Mouse (Mus musculus) forebrain, embryonic 12.5 days (tissue): ENCODE measurements around the gene Nmt1. TPM values are rescaled to one million over a fixed set of nuclear protein-coding genes. Genes with fewer than 3 reads are reported as not detected.

Source experiments
- ATAC-seq: fragments of 200-750 bp; cut with Nextera tagmentation; 2 replicates; pipeline ENCODE4 v1.8.0; 2017; ENCODE audit warnings: moderate TSS enrichment; ENCODE audit not compliant: low FRiP score
- H3K27ac ChIP-seq: fragments of 300-500 bp; sonication (generic); 2 replicates; pipeline ENCODE4 v1.5.1; 2016; ENCODE audit warnings: mild to moderate bottlenecking
- H3K27me3 ChIP-seq: fragments of 300-500 bp; sonication (generic); 2 replicates; pipeline ENCODE4 v1.6.1; 2016; ENCODE audit warnings: mild to moderate bottlenecking
- H3K36me3 ChIP-seq: fragments of 300-500 bp; sonication (generic); replicated peaks from 2 replicates; pipeline ENCODE4 v1.6.1; 2016; ENCODE audit warnings: mild to moderate bottlenecking
- H3K4me1 ChIP-seq: fragments of 300-500 bp; sonication (generic); 2 replicates; pipeline ENCODE4 v1.6.1; 2016
- H3K4me2 ChIP-seq: fragments of 300-500 bp; sonication (generic); 2 replicates; pipeline ENCODE4 v1.6.1; 2016; ENCODE audit warnings: mild to moderate bottlenecking, moderate library complexity
- H3K4me3 ChIP-seq: fragments of 300-500 bp; sonication (generic); replicated peaks from 2 replicates; pipeline ENCODE4 v1.5.1; 2016; ENCODE audit warnings: mild to moderate bottlenecking
- H3K9ac ChIP-seq: fragments of 300-500 bp; sonication (generic); 2 replicates; pipeline ENCODE4 v1.6.1; 2016; ENCODE audit warnings: mild to moderate bottlenecking
- H3K9me3 ChIP-seq: fragments of 300-500 bp; sonication (generic); 2 replicates; pipeline ENCODE4 v1.6.1; 2016
- WGBS: fragments of 180-500 bp; shearing (Covaris S2); methylation state at CpG from one replicate; pipeline ENCODE4 v1.1.7; 2016; 5-methylcytosine and 5-hydroxymethylcytosine counted together
- polyA plus RNA-seq: library from polyadenylated mRNA; unstranded; fragments of >200 nt; fragmentation: Nextera tagmentation; extraction: Ambion mirVana; gene quantifications from 2 replicates; pipeline ENCODE4 v1.2.1, GENCODE M21; 2016

Gene Nmt1
- polyA plus RNA-seq, 1 experiment from 2014 or later, result 56.2 TPM

DNA sequence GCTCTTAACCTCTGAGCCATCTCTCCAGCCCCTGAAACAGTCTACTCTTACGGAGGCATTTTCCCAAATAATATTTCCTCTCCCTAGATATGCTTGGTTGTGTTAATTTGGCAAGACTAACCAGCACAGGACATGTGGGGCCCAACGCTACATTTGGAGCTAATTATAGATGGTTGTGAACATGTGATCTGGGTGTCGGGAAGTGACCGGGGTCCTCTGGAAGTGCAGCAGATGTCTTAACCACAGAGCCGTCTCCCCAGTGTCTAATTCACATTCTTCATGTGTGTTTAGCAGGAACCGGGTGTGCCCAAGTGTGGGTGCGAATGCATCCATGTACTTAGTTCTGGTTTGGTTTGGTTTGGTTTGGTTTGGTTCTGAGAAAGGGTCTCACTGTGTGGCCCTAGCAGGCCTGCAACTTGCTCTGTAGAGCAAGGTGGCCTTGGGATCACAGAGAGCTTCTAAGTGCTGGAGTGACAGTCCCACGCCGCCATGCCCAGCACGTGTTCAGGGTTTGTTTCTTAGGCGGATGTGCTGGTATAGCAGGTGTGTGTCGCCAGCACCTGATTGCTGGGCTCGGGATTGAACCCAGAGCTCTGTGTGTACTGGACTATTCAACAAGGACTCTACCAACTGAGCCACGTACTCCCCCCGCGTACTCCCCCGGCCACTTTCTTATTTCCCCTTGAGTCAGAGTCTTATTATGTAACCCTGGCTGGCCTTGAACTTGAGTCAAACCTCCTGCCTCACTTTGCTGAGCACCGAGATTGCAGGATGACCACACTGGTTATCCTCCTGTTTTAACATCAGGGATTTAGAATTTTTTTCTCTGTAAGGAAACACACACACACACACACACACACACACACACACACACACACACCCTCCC lies 25.4 kb downstream of the Nmt1 start:
- Histone ChIP-seq H3K4me2 (no peak overlapping the region), H3K9ac (no peak overlapping the region), H3K9me3 (no peaks in the 10 kb centered on the region), H3K36me3 (peaks cover 76% of the 10 kb centered on the region), H3K27ac (no peak overlapping the region), H3K27me3 (no peaks in the 10 kb centered on the region), H3K4me3 (no peak overlapping the region), H3K4me1 (no peaks in the 10 kb centered on the region)
- 95% methylated on average over 18 of the region's 18 CpGs for WGBS
- no peak for ATAC-seq

DNA sequence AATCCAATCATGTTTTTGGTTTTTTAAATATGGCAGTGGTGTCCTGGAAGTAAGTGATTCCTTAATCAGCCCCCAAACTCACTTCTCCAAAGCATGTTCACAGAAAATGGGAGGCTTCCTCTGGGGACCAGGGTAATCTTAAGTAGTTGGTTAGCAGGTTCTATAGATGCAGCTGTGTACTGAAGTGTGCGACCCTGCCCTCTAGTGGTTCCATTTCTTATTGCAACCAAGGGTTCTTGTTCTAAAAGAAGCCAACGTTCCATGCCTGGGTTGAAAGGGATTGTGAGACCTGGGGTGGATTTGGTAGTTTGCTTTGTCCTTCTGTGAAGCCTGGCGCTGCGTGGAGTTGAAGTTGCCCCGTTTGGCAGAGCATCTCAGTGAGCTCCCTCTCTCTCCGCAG lies 26.8 kb downstream of the Nmt1 start:
- WGBS, result 48% methylated on average over 6 of the region's 6 CpGs

DNA sequence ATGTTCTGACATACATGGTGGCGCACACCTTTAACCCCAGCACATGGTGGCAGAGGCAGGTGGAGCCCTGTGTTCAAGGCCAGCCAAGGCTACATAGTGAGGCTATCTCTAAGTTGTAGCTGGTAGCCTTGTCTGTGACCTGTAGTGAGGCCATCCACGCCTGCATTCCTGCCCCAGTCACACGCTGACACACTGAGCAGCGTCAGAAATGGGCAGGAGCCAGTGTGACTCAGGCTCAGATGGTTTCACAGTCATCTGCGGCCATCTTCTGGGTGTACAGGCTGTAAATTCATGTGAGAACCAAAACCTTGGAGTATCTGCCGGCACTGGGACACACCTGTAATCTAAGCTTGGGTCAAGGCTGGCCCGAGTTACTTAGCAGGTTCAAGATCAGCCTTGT lies 28.6 kb downstream of the Nmt1 start:
- Histone ChIP-seq H3K4me2 (no peak overlapping the region), H3K9me3 (no peaks in the 10 kb centered on the region), H3K4me3 (no peak overlapping the region), H3K27ac (no peak overlapping the region), H3K36me3 (peaks cover 87% of the 10 kb centered on the region), H3K27me3 (no peaks in the 10 kb centered on the region), H3K4me1 (no peaks in the 10 kb centered on the region), H3K9ac (no peak overlapping the region)
- no peak for ATAC-seq
- 96% methylated on average over 7 of the region's 7 CpGs for WGBS

More for the DNA sequence above, 26.8 kb downstream of the Nmt1 start:
- Histone ChIP-seq H3K4me3 (no peak overlapping the region), H3K27ac (no peak overlapping the region), H3K9ac (no peak overlapping the region), H3K9me3 (no peaks in the 10 kb centered on the region), H3K4me1 (no peaks in the 10 kb centered on the region), H3K36me3 (peaks cover 87% of the 10 kb centered on the region), H3K4me2 (no peak overlapping the region), H3K27me3 (no peaks in the 10 kb centered on the region)
- no peak for ATAC-seq

DNA sequence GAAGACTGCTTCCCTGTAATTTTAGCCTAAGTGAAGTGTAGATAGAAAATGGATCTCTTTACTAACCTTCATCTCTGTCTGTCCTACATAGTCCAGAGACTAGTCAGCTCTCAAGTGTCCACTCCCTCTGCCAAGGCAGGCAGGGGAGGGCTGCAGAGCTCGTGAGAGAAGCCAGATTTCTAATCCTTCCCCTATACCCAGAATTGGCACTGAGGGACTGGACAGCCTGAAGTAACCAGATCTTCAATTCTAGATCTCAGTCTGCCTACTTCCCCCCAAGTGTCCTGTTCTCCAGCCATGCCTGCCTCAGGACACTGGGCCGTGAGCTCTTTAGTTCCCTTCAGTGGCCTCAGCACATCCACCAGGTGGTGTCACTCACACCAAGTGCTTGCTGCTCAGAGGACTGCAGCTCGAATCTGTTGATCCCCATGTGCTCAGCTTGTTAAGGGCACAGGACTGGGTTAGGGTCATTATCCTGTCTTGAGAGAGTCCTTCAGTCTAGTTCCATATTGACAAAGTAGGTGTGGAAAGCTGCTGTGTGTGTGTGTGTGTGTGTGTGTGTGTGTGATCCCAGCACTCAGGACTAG lies 30.6 kb downstream of the Nmt1 start:
- Histone ChIP-seq H3K36me3 (peaks cover 86% of the 10 kb centered on the region), H3K4me2 (no peak overlapping the region), H3K4me1 (no peaks in the 10 kb centered on the region), H3K27me3 (no peaks in the 10 kb centered on the region), H3K27ac (no peak overlapping the region), H3K9ac (no peak overlapping the region), H3K9me3 (no peaks in the 10 kb centered on the region), H3K4me3 (no peak overlapping the region)
- no peak for ATAC-seq
- WGBS, result 78% methylated on average over 3 of the region's 3 CpGs

DNA sequence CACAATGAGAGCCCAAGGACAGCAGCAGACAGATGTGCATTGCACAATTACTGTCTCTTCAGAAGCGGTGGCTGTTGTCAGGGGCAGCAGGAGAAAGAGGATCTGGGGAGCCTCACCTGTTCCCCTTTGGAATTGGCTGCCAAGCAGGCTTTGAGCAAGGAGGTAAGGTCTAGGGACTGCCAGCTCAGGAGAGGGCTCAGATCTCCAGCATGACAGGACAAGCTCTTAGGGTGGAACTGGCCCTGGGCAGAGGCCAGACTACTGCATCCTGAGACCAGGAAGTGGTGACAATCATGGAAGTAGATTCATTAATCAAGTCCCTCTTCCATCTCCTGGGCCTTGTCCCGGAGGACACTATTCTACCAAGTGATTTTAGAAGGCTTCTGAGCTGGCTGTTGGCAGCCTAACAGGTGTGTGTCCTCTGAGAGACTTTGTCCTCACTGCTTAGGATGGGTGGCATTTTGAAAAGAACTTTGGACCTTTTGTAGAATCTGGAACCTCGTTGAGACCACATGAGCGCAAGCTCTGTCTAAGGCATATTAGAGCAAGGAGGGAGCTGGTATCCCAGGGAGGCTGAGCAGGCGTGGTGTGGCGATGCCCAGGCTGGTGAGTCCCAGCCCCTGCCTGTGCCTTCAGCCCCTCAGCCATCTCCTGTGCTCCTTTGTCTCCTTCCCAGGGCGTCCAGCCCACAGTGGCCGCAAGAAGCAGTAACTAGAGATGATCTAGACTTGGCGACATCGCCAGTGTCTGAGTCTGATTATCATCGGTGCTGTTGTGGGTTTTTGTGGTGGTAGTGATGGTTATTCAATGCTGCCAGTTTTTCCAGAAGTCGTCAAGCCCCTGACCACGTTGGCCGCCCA lies 38.4 kb downstream of the Nmt1 start:
- ATAC-seq, result no peak
- Histone ChIP-seq H3K27ac (no peak overlapping the region), H3K4me2 (no peak overlapping the region), H3K27me3 (no peaks in the 10 kb centered on the region), H3K4me1 (no peaks in the 10 kb centered on the region), H3K9me3 (no peaks in the 10 kb centered on the region), H3K9ac (no peak overlapping the region), H3K36me3 (peaks cover 87% of the 10 kb centered on the region), H3K4me3 (no peak overlapping the region)
- 92% methylated on average over 14 of the region's 14 CpGs for WGBS

DNA sequence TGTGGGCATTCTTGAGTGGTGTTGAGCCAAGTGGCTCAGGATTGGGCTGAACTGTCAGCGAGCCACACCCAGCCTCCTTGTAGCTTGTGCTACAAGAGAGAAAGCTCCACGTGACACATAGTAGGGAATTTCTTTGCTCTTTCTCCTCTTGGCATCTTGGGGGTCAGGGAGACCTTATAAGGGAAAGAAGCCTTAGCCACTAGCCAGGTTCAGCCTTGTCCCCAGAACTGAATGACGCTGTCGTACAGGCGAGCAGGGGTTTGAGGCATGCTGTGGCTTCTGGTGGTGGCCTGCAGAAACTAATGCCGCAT lies 39.0 kb downstream of the Nmt1 start:
- H3K36me3 ChIP-seq, result peaks cover 81% of the 10 kb centered on the region
- H3K4me1 ChIP-seq, result no peaks in the 10 kb centered on the region
- 93% methylated on average over 6 of the region's 6 CpGs for WGBS
- H3K27me3 ChIP-seq, result no peaks in the 10 kb centered on the region
- H3K4me3 ChIP-seq, result no peak overlapping the region
- H3K4me2 ChIP-seq, result no peak overlapping the region
- no peak overlapping the region for H3K27ac ChIP-seq
- no peak for ATAC-seq
- H3K9me3 ChIP-seq, result no peaks in the 10 kb centered on the region
- H3K9ac ChIP-seq, result no peak overlapping the region

DNA sequence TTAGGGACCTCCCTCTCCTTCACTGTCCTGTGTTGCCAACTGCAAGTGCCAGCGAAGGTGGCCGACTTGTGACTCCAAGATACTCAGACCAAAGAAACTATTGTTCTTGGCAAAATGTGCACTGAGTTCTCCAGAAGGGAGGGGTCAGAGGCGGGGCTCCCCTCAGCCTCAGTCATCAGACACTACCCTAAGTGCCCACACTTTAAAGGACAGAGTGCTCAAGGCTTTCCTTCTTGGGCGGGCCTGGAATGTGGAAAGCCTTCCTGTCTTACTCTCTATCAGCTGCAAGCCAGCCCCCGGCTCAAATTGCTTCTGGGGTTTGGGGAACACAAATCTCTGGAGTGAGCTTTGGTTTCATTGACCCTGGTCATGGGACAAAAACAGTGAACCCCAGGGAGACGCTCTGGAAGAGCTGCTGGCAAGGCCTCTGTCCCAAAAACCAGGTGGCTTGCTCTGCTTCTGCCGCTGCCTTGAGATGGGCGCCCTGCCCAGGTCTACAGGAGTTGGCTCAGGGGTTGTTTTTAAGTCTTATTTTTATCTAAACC lies 39.5 kb downstream of the Nmt1 start:
- ATAC-seq, result no peak
- peaks cover 76% of the 10 kb centered on the region for H3K36me3 ChIP-seq
- H3K4me2 ChIP-seq, result no peak overlapping the region
- no peaks in the 10 kb centered on the region for H3K9me3 ChIP-seq
- H3K27me3 ChIP-seq, result no peaks in the 10 kb centered on the region
- WGBS, result 87% methylated on average over 8 of the region's 8 CpGs
- H3K4me1 ChIP-seq, result no peaks in the 10 kb centered on the region
- H3K27ac ChIP-seq, result no peak overlapping the region
- no peak overlapping the region for H3K4me3 ChIP-seq
- no peak overlapping the region for H3K9ac ChIP-seq

DNA sequence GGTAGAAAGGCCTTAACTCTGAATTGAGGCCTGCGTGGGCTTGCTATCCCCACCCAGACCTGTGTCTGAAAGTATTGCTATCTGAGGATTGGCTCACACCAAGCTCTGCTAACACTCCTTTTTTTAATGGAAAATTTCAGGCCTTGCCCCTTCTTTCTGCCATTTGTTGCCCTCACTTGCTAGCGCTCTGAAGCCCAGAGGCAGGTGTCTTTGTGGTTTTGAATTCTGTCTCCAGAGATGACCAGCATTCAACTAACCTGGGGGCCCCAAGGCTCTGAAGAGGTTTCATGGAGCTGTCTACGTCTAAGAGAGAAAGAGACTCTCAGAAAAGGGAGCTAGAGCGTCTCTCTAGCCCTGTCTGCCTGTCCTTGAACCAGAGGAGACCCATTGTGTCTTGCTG lies 40.3 kb downstream of the Nmt1 start:
- H3K27ac ChIP-seq, result no peak overlapping the region
- 89% methylated on average over 4 of the region's 4 CpGs for WGBS
- ATAC-seq, result no peak
- no peaks in the 10 kb centered on the region for H3K9me3 ChIP-seq
- H3K9ac ChIP-seq, result no peak overlapping the region
- H3K27me3 ChIP-seq, result no peaks in the 10 kb centered on the region
- no peak overlapping the region for H3K4me2 ChIP-seq
- H3K4me3 ChIP-seq, result no peak overlapping the region
- H3K4me1 ChIP-seq, result no peaks in the 10 kb centered on the region
- peaks cover 70% of the 10 kb centered on the region for H3K36me3 ChIP-seq

DNA sequence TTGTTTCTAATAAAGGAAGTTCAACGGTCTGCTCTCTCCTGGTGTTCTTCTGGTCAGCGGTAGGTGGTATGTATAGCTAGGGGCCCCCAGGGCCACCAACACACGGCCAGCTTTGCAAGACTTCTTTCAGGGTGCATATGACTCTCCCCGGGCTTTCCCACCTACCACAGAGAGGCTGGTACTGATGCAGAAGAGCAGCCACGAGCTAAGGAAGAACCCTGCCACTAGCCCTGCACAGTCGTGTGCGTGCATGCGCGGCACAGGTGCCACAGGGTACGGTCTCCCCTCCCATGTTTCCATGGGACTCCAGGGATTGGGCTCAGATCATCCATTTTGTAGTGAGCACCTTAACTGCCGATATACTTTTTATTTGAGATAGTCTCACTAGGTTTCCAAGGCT lies 40.9 kb downstream of the Nmt1 start:
- Histone ChIP-seq H3K4me2 (no peak overlapping the region), H3K4me3 (no peak overlapping the region), H3K27ac (no peak overlapping the region), H3K27me3 (no peaks in the 10 kb centered on the region; the same call in 1 of the 2 replicates), H3K36me3 (peaks cover 64% of the 10 kb centered on the region), H3K4me1 (no peaks in the 10 kb centered on the region), H3K9ac (no peak overlapping the region), H3K9me3 (no peaks in the 10 kb centered on the region)
- no peak for ATAC-seq
- WGBS, result 92% methylated on average over 11 of the region's 11 CpGs

DNA sequence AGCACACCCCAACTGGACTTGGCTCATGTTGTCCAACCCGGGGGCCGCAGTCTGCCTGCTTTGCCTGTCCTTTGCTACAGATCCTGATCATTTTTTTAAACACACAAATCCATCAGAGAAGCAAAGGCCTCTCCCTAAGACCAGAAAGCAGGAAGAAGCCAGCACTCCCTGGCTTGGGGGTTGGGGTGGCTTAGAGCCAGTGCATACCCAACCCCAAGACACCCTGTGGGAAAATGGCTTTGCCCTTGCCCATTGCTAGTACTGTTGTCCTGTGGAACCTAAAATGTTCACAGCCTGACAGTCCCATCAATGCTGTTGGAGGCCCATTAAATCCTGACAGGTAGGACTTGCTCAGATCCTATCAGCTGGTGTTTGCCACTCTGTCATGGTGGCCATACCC lies 41.7 kb downstream of the Nmt1 start:
- Histone ChIP-seq H3K9ac (no peak overlapping the region), H3K9me3 (no peaks in the 10 kb centered on the region), H3K4me3 (no peak overlapping the region), H3K27ac (no peak overlapping the region), H3K4me1 (peaks cover 4% of the 10 kb centered on the region), H3K36me3 (peaks cover 56% of the 10 kb centered on the region), H3K27me3 (no peaks in the 10 kb centered on the region; the same call in 1 of the 2 replicates), H3K4me2 (no peak overlapping the region)
- ATAC-seq, result no peak
- 97% methylated on average over 2 of the region's 2 CpGs for WGBS

DNA sequence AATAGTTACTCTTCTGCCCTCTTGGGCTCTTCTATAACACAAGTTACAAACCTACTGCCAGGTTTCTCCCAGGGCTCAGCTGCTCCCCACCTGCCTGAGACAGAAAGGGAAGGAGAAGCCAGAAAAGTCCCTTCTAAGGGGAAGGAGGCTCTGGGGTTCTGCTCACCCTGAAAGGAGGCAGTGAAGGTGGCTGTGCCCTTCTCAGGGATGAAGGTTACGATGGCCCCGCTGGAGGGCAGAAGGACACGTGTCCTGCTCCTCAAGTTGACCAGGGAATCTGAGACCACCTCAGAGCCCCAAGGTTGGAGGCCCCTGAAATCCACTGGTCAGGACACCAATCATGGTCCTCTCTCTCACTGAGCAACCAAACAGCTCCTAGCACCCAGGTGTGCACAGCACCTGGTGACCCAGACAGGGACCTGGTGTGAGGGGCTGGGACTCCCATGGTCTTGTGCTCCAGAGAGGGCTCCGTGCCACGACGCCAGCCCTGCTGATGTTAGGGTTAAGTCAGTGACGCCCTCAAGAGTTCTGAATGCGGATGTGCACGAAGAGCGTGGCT lies 42.4 kb downstream of the Nmt1 start:
- Histone ChIP-seq H3K4me2 (no peak overlapping the region), H3K9me3 (no peaks in the 10 kb centered on the region), H3K4me1 (peaks cover 7% of the 10 kb centered on the region), H3K36me3 (peaks cover 51% of the 10 kb centered on the region), H3K9ac (no peak overlapping the region), H3K4me3 (no peak overlapping the region), H3K27me3 (no peaks in the 10 kb centered on the region; the same call in 1 of the 2 replicates), H3K27ac (no peak overlapping the region)
- ATAC-seq, result no peak
- WGBS, result 92% methylated on average over 10 of the region's 10 CpGs

DNA sequence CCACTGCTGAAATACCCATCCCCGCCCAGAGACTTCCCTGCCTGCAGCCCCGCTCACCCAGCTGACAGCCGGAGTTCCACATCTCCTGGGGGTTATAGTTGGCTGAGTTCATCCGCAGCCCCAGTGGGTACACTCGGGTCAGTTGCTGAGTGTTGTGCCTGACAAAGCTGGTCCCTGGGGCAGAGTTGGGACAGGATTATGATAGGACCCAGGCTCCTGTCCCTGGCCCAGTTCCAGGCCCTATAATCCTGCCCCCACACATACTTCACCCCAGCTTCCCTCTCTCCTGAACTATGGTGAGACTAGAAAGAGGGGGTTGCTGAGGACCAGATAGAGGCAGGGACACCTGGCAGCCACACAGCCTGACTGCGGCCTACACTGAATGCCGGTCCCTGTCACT lies 45.7 kb downstream of the Nmt1 start:
- ATAC-seq, result no peak
- Histone ChIP-seq H3K9me3 (no peaks in the 10 kb centered on the region), H3K27me3 (peaks cover 12% of the 10 kb centered on the region), H3K36me3 (peaks cover 18% of the 10 kb centered on the region), H3K4me2 (no peak overlapping the region), H3K27ac (no peak overlapping the region), H3K4me1 (peaks cover 7% of the 10 kb centered on the region), H3K9ac (no peak overlapping the region), H3K4me3 (no peak overlapping the region)
- WGBS, result 87% methylated on average over 7 of the region's 7 CpGs
